Mouse (Mus musculus): ENCODE measurements around the gene Atp5f1.
"Not testable (repeated sequence)": the region's sequence is repeated elsewhere in the genome, so short reads cannot be mapped to it uniquely, and the experiment has no call there.

The Atp5f1 gene

DNA sequence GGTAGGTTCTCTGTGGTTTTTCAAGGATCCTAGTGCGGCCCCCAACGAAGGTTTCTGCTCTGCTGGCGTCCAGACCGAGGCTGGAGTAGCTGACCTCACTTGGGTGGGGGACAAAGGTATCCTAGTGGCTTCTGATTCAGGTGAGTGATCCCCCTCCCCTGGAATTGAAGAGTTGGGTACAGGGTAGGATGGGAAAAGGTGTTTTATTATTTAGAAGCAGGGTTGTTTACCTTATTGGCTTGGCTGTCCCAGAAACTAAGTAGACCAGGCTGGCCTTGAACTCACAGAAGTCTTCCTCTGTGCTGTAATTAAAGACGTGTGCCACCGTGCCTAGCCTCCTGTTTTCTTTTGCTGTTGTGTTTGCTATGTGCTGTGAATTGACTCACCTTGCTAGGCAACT, at the start of gene Atp5f1:
TSS of gene Atp5f1 (minus strand) at position 101 of the 400 bp plus-strand sequence.
- DNase-seq (ENCODE audit: low spot score), result no peak

DNA sequence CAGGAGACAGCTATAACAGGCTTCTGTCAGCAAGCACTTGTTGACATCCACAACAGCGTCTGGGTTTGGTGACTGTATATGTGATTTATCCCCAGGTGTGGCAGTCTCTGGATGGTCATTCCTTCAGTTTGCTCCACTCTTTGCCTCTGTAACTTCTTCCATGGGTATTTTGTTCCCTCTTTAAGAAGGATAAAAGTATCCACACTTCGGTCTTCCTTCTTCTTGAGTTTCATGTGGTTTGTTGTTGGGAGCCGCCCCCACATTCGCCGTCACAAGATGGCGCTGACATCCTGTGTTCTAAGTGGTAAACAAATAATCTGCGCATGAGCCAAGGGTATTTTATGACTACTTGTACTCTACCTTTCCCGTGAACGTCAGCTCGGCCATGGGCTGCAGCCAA, 43.5 kb upstream of the Atp5f1 start:
- not testable (repeated sequence) for DNase-seq (ENCODE audit: low spot score)

DNA sequence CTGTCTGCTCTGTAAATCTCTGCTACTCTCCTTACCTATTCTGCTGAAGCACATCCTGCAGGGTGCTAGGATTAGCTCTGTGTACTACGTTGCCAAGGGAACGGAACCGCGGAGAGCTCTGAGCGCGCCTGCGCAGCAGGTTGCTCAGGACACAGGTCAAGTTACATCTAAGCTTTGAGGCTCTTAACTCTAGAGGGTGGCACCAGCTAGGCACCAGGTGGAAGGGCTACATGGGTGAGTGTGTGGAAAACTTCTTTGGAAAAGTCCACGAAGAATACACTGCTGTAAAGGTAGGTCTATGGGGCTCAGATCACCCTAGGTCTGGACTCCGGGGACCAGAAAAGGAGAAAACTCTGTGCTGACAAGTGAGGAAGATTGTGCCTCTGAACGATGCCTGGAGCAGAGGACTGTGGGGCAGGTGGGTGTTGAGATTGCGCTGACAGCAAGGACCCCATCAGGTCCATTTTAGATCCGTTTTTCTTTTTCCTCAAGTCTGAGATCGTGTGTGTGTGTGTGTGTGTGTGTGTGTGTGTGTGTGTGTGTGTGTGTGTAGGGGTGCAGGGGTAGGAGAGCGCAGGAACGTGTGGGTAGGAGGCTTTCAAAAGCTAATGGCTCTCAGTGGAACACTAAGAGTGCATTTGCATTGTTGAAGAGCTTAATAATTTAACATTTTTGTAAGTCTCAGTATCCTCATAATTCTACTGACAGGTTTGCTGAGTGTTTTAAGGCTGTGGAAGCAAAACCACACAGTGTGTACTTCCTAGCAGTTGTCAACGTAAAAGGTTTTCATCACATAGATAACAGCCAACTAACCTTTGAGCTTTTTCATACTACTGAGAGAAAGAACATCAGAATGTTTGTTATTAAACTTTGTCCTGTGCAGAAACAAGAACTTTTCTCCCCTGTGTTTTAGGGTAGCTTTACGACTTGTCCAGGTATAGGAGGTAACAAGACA, 41.8 kb upstream of the Atp5f1 start:
- DNase-seq (ENCODE audit: low spot score), result peak; percentile 87

DNA sequence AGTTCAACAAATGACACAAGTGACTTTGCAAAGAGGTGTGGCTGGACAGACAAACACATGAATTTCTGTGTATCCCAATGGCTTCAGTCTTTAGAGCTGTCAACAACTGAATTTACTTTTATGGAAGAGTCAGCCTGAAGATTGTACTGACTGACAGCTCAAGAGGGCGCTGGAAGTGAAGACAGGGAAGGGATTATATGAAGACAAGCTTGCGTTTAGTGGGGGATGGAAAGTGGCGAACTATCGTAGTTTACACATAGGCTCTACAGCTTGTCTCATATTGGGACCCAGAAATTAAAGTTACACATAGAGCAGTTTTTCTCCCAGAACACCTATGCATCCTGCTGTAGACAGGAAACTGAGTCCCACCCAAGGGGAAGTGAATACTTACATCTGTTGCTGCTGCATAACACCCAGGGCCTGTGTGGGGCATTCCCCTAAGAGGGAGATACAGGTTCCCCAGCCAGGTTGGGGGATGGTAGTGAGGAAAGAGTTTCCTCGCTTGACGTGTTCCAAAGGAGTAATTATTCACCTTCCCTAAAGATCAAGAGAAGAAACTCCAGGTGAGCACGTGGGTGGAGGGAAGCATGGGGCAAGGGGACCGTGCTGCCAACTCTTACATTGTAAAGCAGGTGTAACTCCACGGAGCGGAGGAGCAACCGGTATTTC, 40.9 kb upstream of the Atp5f1 start:
- no peak for DNase-seq (ENCODE audit: low spot score)

DNA sequence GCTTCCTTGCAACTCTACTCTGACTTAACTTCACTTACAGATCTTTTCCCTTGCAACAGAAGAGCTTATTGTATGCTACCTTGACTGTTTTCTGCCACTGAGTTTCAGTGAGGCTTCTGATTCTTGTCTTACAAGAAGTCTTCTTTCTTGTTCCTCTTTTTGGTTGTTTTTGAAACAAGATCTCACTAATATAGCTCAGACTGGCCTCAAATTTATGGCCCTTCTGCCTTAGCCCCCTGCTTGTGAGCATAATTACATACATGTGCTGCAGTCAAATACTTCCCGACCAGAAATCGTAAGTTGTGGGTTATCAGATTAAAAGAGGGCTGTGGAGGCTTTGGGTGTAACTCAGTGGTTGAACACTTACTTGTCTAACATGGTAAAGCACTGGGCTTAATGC, 34.8 kb upstream of the Atp5f1 start:
- DNase-seq (ENCODE audit: low spot score), result no peak

DNA sequence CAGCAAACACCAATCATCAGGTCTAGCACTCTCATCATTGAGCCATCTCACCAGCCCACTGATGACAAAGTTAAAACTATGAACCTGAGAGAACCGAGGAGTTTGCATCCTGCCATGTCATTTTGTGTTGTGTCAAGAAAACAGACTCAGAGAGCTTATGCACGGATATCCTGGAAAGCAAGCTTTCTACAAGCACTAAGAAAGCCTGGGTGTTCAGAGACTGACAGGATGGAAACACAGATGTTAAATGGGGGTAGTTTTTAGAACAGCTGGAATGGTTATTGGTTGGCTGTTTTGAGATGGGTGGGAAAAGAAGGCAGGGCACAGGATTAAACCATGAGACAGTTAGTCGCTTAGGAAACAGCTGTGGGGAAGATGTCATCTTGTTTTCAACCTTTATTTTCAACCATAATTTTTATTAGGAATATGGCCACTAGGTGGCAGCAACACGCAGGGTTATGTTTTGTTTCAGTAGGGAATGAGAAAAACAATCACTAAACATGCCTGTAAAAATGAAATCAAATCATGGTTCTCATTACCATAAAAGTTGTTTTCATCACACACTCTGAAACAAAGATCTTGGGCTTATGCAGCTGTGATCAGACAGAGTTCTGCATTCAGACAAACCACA, 31.9 kb upstream of the Atp5f1 start:
- peak; percentile 54 for DNase-seq (ENCODE audit: low spot score)

DNA sequence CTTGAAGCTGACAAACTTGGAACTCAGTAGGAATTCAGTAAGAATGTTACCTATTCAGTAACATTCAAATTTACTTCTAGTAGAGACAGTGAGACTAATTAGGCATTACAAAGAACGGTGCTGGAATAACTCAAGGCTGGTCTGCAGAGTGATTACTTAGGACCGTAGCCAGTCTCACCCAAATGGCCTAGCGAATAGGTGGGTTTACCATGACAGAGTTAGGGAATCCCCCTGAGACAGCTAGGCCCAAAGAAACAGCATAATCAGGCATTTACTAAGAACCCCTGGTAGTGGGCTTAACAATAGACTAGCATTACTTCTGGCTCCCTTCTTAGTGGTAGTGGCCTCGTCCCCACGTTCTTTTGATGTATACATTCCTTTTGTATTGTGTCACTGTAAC, 29.7 kb upstream of the Atp5f1 start:
- DNase-seq (ENCODE audit: low spot score), result not testable (repeated sequence)

DNA sequence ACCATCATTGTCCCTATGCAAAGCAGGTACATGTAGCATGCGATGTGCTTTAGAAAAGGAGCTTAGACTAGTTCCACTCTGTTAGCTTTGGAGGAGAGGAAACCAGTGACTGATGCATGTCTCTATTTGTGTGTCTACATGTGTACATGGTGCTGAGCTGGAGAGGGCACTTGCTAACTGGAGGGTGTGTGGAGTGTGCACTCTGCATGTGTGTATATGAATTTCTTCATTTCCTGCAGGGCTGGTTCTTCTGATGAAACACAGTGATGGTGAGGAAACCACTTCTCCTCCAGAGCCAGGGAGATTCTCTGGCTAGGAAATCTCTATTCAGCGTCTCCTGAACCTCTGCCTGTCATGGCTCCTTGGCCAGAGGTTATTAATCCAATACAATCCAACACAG, 14.3 kb upstream of the Atp5f1 start:
- no peak for DNase-seq (ENCODE audit: low spot score)

DNA sequence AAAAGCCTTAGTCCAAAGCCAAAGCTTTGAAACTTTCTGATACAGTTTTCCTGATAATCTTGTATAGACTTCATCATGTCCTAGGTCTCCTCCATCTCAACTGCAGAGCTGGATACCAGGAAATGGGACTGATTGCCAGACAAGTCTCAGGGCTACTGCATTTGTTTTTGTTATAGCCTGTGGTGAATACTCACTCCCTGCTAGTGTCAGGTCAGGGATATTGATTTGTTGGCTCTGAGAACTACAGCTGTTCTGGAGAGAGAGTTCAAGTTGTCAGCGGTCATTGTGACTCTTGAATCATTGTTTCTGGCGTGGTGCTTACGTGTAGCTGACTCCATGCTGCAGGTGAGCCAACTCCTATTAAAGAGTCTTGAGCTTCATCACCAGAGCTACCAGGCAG, 13.5 kb upstream of the Atp5f1 start, which contains the start of gene Ovgp1:
TSS of gene Ovgp1 (plus strand) at position 301 of the 400 bp plus-strand sequence.
- no peak for DNase-seq (ENCODE audit: low spot score)

DNA sequence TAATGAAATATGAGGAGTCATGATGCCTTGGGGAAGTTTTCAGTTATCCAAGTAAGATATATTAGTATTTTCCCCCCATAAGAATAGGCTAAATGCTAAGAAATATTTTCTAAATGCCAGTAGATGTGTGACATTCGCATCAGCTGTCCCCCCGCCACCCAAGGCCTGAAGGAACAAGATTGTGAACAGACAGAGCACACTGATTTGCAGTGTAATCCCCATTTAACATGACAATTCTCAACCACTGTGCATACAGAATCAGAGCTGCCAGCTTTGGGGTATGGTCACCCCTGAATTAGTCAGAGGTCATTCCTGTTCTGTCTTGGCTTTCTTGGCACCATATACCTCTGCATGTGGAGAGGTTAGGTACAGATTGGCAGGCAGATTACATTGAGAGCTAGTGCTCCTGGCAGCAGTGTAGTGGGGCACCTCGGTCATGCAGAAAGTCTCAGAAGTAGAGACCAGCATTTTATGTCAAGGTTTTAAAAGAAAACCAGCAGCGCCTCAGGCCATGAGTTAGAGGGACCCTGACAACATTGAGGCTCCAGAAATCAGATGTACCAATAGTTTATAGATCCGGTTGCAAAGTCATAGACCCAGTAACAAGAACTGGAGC, 12.0 kb upstream of the Atp5f1 start:
- DNase-seq (ENCODE audit: low spot score), result no peak

DNA sequence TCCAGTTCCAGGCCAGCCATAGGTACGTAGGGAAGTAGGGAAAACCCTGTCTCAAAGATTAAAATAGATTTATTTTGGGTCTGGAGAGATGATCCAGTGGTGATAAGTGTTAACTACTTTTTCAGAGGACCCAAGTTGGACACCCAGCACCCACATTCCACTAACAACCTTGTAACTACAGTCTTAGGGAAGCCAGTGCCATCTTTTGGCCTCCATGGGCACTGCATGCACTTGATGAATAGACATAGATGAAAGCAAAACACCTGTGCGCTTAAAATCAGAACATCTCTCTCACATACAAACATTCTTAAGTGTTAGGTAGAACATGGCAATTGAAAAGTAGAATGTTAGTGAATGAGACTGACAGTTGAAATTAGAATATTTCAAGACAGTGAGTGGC, 801 bp upstream of the Atp5f1 start:
- DNase-seq (ENCODE audit: low spot score), result peak; percentile 30

DNA sequence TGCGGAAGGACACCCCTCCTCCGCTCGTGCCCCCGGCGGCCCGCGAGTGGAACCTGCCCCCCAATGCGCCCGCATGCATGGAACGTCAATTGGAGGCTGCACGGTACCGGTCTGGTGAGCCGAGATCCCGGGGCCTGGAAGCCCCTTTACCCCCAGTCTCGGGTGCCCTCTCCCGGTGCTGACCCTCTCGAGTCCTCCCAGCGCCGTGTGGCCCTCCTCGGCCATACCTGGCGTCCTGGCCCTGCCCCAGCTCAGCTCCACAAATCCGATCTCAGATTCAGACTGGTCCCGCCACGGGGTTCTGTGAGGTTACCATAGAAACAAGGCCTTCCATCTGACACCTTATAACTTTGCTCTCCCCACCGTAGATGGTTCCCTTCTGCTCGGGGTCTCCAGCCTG, 314 bp downstream of the Atp5f1 start:
- DNase-seq (ENCODE audit: low spot score), result peak; percentile 42

DNA sequence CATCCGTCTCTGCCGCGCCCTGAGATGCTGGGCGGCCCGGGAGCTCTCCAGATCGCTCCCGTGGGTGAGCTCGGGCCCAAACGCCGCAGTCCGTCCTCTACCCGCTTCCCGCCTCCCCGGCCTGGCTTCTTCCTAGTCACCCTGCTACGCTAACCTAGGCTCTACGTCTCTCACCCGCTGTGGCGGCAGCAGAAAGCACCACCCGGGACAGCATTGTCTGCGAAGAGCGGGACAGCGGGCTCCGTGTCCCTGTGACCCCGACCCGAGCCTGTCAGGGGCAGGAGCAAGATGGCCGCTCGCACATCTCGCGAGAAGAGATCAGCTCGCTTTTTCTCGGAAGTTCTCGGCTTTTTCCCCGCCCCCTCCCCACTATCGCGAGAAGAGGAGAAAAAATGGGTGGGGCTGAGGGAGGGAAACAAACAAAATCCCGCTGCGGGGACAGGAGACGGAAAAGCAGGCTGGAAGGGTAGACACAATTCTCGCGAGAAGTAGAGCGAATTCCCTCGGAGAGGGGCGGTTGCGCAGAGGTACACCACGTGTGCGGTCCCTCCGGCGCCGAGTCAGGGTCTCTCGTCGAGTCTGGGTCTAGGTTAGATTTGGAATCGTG, 822 bp downstream of the Atp5f1 start, which contains the start of gene Wdr77:
TSS of gene Wdr77 (plus strand) at position 396 of the 607 bp plus-strand sequence.
- peak; percentile 98 for DNase-seq (ENCODE audit: low spot score)

DNA sequence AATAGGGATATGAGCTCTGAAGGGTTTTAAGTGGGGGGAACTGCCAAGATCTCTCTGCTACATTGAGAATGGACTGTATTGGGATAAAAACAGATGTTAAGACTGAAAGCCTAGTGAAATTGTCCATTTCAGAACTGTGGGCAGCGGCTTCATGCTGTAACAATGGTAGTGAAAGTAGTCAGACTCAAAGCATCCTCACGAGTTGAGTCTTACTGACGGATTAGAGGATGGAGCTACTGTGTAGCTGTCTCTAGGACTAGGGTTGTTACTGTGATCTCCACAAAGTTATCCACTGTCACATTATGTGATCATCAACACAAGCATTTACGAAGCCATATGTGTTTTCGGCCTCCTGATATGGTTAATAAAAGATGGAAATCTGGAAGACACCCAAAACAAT, 1.7 kb downstream of the Atp5f1 start:
- no peak for DNase-seq (ENCODE audit: low spot score)

DNA sequence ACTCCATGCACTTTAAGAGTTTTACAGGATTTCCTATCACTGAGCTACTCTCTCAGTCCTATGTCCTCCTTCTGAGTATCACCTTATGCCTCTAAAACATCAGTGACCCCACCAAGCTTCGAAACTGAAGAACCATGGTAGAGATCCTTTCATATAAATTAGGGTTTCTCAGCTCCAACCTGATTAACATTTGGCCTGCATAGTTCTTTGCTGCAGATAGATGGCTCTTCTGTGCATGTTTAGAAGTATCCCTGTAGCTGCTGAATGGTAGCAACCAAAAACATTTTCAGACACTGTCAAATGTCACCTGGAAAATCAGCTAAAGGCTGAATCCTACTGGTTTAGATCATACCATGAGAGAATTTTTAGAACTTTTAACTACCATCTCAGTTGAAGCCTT, 2.7 kb downstream of the Atp5f1 start:
- no peak for DNase-seq (ENCODE audit: low spot score)

DNA sequence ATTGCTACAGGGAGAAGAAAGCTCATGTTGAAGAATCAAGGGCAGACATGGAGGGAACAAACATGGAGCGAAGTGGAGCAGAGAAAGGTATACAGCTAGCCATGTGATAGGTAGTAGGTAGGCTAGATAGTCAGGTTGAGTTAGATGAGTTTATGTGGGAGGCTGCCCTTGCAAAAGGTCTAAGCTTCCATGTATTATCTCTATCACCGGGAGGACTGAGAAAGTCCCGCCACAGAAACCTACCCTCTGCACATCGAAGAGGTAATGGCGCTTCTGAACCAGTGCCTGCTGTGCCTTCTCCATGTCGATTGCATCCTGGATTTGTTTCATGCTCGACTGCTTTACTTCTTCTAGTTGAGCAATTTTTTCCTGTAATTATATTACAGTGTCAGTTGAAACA, 8.6 kb downstream of the Atp5f1 start:
- DNase-seq (ENCODE audit: low spot score), result no peak

DNA sequence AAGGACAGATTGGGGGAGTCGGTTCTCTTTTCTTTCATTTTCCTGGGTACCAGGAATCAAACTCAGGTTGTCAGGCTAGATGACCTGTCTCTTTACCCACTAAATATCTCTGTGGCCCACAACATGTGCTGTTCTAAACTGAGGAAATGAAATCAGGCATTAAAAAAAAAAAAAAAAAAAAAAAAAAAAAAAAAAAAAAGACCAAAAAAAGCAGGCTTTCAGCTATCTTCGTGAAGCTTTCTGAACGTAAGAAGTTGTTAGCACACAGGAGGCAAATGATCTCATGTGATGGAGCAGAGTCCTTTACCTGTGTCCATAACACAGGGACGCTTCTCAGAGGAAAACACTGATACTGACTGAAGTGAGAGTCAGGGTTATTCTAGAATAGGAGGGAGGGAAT, 23.8 kb downstream of the Atp5f1 start:
- no peak for DNase-seq (ENCODE audit: low spot score)

DNA sequence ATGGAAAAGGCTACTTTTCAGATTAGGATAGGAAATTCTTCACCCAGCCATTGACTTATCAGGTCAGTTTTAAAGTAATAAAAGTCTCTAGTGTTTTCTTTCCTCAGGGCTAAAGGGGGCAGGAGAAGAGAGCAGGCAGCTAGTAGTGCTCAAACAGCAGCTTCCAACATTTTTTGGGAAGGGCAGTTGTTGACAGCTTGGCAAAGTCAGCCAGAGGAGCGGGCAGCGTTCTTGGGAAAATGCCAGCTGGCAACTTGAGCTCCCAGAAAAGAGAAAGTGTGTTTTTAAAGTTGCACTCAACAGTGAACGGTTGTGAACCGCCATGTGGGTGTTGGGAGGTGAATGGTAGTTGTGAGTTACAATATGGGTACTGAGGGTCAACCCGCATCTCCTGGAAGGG, 24.9 kb downstream of the Atp5f1 start:
- DNase-seq (ENCODE audit: low spot score), result no peak

DNA sequence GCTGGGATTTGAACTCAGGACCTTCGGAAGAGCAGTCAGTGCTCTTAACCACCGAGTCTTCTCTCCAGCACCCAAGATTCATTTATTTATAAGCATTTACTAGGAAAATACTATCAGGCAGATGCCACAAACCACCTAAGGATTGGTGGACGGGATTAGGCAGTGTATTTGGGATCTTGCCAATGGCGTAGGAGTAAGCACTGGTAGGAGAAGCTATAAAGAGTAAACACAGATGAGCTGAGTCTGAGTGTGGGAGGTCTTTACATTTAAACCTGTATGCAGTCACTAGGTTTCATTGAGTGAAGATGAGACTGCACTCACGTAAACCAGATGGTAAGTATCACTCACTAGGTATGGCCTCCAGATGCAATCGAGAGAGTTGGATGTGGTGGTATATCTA, 26.0 kb downstream of the Atp5f1 start:
- no peak for DNase-seq (ENCODE audit: low spot score)

DNA sequence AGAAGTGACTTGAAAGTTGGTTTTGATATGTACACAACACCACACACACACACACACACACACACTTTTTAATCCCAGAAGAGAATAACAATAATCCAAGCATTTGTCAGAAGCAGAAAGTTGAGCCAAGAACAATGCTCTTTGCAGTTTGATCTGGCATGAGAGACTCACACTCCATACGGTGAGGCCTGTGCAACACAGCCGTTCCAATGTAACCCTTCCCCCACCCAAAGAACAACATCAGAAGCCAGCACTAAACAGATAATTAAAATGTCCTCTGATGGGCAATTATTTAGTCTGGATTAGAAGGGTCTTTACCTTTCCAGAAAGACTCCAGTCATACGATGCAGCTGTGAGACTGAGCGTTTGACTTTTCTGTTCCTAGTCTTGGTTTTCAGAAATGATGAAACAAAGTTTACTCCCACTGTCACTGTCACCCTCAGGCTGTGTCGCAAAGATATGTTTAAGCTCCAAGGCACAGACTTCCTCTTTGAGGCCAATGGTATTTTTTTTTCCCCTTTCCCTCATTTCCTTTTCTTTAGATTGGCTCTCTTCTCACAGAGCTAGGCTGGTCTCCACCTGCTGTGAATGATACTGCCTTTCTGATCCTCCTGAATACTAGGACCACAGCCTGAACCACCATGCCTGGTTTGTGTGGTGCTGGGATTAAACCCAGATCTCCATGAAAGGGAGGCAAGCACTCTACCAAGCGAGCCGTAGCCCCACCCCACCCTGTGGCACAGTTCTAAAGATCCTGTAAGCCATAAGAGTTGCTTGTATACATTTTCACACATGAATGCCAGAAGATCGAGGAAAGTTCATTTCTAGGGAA, 27.4 kb downstream of the Atp5f1 start, which contains the start of gene I830077J02Rik:
TSS of gene I830077J02Rik (minus strand) at position 425 of the 832 bp plus-strand sequence.
- DNase-seq (ENCODE audit: low spot score), result no peak

DNA sequence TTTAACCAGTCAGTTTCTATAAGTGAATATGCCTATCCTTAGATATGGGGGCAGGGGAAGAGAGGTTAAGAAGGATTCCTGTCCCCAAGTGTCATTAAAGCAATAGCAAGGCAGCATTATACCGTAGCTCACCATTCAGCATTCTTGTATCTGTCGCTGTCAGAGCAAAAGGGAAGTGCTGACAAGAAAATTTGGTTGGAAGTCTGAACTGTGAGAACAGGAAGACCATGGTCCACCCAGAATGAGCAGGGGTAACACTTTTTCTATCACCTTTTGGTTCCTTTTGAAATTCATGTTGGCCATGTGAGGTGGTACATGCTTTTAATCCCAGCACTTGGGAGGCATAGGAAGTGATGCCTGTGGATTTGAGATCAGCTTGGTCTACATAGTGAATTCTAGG, 28.8 kb downstream of the Atp5f1 start:
- no peak for DNase-seq (ENCODE audit: low spot score)

Measured in embryo, embryonic 10 days (tissue).